Mouse (Mus musculus): ENCODE results near the gene Sstr4.

GRCm38 (mm10) chr2:148428523-148428922 lies 33.4 kb downstream of the Sstr4 start:
- no peak for TF ChIP-seq CTCF (IDR thresholded peaks at IDR 0.05; ENCODE audit: control insufficient read depth, insufficient read depth, insufficient read length)
- no peak for TF ChIP-seq USF1 (IDR thresholded peaks at IDR 0.05; ENCODE audit: low read depth)
- no peak for TF ChIP-seq FOSL1 (IDR thresholded peaks at IDR 0.05; ENCODE audit: insufficient read depth, low read length, poor library complexity, severe bottlenecking)

Measured in C2C12 (cell line).